Mouse (Mus musculus): ENCODE data around the gene Bach2.

Bach2 gene

GRCm38 (mm10) chr4:32501780-32502179 lies 263.2 kb downstream of the Bach2 start:
- no peak for DNase-seq

- DNase-seq = no peak
Measured at GRCm38 (mm10) chr4:32502181-32502580, 263.6 kb downstream of the Bach2 start.

GRCm38 (mm10) chr4:32504236-32504635 lies 265.6 kb downstream of the Bach2 start:
- no peak for DNase-seq

- no peak for DNase-seq
Measured at GRCm38 (mm10) chr4:32506306-32506808, 267.8 kb downstream of the Bach2 start.

- no peak for DNase-seq
Measured at GRCm38 (mm10) chr4:32507041-32507440, 268.4 kb downstream of the Bach2 start.

- DNase-seq = no peak
Measured at GRCm38 (mm10) chr4:32508572-32508971, 270.0 kb downstream of the Bach2 start.

GRCm38 (mm10) chr4:32508996-32509395 lies 270.4 kb downstream of the Bach2 start:
- no peak for DNase-seq

GRCm38 (mm10) chr4:32509832-32510612 lies 271.4 kb downstream of the Bach2 start:
- DNase-seq = no peak

- no peak for DNase-seq
Measured at GRCm38 (mm10) chr4:32510940-32511339, 272.3 kb downstream of the Bach2 start.

- DNase-seq = no peak
Measured at GRCm38 (mm10) chr4:32516126-32516525, 277.5 kb downstream of the Bach2 start.

- no peak for DNase-seq
Measured at GRCm38 (mm10) chr4:32518842-32519578, 280.4 kb downstream of the Bach2 start.

- no peak for DNase-seq
Measured at GRCm38 (mm10) chr4:32520628-32521360, 282.2 kb downstream of the Bach2 start.

GRCm38 (mm10) chr4:32521361-32521740 lies 282.7 kb downstream of the Bach2 start:
- DNase-seq = no peak

- DNase-seq = no peak
Measured at GRCm38 (mm10) chr4:32522013-32522412, 283.4 kb downstream of the Bach2 start.

- no peak for DNase-seq
Measured at GRCm38 (mm10) chr4:32524282-32524681, 285.7 kb downstream of the Bach2 start.

GRCm38 (mm10) chr4:32525000-32525399 lies 286.4 kb downstream of the Bach2 start:
- DNase-seq = no peak

GRCm38 (mm10) chr4:32526228-32526836 lies 287.7 kb downstream of the Bach2 start:
- DNase-seq = no peak

- DNase-seq = no peak
Measured at GRCm38 (mm10) chr4:32529443-32529995, 290.9 kb downstream of the Bach2 start.

- DNase-seq = no peak
Measured at GRCm38 (mm10) chr4:32530421-32530920, 291.9 kb downstream of the Bach2 start.

- no peak for DNase-seq
Measured at GRCm38 (mm10) chr4:32530921-32531846, 292.6 kb downstream of the Bach2 start.

GRCm38 (mm10) chr4:32532079-32532478 lies 293.5 kb downstream of the Bach2 start:
- DNase-seq = no peak

All from spleen, adult 18-20 months (tissue).